Mouse (Mus musculus): ENCODE measurements around the gene Rtl5.
"Not testable (repeated sequence)": the region's sequence is repeated elsewhere in the genome, so short reads cannot be mapped to it uniquely, and the experiment has no call there.

Rtl5 gene

DNA sequence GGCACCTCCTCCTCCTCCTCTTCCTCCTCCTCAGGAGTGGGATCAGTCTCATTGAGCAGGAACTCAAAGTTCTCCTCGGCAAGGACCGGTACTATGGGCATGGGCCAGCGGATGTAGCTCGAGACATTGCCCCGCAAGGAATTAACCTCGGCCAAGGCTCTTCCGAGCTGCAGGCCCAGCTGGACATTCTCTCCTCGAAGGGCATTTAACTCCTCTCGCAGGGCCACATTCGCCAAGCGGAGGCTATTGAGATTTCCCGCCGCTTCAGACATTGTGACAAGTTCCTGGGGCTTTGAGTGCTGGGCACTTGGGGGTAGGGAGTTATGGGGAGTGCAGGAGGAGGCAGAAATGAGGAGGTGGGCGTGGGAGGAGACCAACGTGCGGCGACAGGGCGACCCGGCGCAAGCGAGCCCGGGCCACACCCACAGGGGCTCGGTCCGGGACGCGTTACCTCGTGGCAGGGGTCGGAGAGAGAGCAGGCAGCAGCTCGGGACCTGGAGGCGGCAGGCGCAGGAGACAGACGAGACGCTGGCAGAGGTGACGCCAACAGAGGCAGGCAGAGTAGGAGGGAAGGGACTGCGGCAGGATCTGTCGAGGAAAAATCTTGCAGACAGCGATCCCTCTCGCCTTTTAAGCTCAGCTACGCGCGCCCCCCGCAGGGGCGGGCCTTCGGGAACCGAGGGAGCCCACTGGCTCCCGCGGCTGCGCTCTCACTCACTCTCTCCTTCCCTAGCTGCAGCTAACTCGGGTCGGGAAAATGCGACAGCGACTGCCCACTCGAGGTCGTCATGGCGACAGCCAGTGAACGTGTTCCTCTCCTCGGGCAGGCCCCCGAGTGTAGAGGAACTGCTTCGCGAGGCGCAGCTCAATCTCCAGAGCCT lies at the start of gene Rtl5:
TSS of gene Rtl5 (minus strand) at position 714 of the 881 bp plus-strand sequence.
- CTCF ChIA-PET: no interaction called here

DNA sequence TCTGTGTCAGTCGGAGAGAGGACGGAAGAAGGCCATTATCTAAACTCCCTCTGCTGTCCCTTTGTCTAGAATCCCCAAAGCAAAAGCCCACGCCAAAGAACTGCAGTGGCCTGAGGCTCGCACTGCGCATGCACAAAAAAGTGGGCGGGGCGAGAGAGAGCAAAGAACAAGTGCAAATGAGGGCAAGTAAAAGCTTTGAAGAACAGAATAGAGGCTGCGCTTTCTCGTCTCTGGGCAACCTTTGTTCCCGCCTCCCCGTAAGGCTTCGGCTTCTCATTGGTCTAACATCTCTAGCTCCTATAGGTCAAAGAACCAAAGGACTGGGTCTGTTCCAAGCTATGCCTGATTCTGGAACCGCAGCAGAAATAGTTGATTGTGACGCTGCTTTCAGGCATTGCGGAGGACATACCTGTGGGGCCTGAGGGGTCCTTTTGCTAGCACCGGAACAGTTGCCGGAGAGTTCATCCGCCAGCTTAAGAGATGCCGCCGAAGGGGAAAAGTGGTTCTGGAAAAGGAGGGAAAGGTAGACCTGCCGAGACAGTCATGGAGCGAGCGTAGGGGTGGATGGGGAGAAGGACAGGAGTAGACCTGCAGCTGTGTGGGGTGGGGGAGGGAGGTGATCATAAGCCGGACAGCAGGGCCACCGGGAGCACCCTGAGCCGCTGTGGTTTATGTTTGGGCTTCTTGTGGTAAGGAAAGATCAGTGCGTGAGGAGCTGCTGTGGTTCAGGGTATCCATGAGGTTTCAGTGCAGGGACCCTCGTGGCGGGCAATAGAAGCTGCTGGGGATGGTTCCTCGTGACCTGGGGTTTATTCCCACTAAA lies 48.1 kb upstream of the Rtl5 start, which contains the start of gene Pin4:
TSS of gene Pin4 (plus strand) at position 406 of the 823 bp plus-strand sequence.
- CTCF ChIA-PET: interaction anchor here (0.6 kb wide), 1 partner anchor 11 kb away, joined by 3 read pairs; no protein-coding TSS in a partner anchor

DNA sequence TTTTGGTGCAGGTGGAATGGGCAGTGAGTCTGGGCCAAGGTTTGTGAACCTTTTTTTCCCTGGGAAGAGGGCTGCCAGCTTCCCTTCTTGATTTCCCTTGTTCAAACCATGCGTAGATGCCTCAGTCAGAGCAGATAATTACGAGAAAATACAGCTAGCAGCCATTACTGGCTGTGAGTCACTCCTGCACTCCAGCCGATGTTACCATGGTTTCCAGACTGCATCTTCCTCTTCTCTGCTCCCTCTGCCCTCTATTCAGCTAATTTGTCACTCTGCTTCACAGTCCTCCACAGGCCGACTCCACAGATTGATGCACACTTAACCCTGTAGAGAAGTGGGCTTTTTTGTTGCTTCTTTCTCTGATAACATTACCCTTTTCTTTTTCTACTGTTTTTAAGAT lies 44.6 kb upstream of the Rtl5 start:
- CTCF ChIA-PET: no interaction called here

DNA sequence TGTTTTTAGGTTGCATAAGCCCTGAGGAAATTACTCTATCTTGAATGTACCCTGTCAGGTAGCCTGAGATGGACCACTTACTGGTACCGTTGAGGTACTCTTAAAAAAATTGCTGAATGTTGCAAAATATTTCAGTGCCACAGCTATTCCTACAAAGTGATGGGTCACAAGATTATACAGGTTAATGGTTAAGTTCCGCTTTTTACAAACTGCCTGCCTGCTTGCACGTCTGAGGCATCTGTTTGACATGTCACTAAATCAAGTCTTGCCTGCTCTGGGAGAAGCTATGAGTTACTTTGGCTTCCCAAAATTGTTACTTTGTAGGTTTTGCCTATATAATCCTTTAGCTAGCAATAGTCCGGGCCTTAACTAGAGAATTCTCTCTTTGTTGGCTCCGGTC lies 38.2 kb upstream of the Rtl5 start:
- CTCF ChIA-PET: not testable (repeated sequence)

DNA sequence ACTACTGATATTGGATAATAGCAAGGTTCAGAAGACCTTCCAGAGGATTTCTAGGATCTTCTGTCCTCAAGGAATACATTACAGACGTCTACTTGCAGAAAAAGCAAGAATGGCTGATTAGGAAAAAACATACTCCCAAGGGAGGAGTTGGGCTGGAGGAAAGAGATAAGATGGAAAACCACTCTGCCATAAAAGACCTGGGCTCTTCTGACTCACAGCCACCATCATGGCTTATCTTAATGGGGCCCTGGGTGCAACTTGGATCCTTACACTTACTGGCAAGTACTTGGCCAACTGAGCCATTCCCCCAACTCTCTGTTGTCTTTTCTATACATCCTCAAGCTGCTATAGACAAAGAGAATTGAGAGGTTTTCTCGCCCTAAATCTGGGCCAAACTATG lies 32.7 kb upstream of the Rtl5 start:
- CTCF ChIA-PET: not testable (repeated sequence)

DNA sequence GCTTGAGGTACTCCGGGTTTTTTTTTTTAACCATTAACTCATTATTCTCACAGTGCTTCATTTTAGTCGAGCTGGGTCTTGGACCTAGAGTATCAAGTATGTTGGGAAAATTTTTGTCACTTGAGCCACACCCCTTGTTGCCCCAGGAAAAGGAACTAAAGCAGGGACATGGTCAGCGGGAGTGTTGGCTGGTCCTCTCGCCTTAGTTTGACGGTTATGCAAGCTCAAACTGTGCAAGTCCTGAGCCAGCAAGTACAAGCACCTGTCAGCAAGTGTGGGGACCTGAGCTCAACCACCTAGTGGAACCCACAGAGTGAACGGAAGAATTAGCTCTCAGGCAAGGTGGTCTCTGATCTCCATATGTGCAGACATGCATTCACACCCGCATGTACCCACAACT lies 30.8 kb upstream of the Rtl5 start:
- CTCF ChIA-PET: no interaction called here

DNA sequence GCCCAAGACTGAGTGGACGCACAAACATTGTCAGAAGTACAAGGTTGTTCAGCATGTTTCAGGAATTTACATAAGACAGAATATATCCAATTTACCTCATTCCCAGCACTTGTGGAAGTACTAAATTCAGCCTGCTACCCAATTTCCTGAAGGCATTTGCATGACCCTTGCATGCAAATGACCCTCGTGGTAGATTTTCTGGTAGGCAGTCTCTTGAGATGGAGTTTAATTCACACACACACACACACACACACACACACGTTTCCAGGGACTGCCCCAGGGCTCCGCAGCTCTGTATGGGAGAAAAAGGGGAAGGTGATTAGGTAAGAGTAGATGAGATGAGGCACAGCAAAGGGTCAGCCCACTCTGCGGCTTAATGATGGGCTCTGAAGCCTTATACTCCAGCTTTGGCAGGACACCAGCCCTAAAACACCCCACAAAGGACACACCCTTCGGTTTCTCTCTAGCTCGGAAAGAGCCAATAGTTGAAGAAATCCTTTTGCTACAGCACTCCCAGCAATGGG lies 23.3 kb upstream of the Rtl5 start:
- CTCF ChIA-PET: no interaction called here

DNA sequence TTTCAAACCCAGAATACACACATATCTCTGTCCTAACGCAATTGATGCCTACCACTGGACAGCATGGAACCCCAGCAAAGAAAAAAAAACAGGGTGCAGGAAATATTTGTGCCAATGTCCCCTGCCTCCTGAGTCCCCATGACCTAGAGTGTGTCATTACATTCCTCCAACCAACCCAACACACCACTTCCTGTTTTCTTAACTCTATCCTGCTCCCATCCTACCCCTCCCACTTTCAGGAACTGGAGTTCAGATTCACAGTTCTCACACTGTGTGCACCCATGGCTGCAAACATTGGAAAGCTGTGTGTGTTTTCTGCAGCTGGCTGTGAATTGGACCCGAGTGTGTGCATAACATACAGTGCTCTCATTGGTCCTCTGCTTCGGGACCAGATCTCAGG lies 19.5 kb upstream of the Rtl5 start:
- CTCF ChIA-PET: no interaction called here

DNA sequence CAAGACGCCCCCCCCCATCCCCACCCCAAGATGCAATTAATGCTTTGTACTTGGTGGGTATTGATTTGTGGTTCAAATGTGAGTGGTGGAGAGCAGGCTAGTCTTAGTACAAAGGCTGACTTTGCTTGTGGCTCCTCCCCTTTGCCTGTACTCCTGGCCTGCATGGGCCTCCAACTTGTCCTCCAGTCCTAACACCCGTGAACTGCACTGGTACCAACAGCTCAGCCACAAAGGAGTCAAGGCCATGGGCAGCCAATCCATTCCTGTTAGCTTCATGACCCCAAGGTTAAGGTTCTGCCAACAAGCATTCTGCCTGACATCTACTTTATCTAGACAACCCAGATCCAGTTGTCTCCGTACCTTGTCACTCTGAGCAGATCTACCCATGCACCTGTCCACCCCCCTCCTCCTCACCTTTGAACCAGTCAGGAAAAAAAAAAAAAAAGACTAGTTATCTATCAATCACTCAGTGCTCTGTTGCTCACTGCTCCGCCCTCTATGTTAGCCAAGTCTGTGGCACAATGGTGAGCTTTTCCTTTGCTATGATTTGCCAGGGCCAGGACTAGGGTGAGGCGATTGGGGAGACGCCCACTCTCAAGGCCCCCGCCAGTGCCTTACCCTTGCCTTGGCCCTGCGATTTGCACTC lies 14.8 kb upstream of the Rtl5 start:
- CTCF ChIA-PET: no interaction called here

DNA sequence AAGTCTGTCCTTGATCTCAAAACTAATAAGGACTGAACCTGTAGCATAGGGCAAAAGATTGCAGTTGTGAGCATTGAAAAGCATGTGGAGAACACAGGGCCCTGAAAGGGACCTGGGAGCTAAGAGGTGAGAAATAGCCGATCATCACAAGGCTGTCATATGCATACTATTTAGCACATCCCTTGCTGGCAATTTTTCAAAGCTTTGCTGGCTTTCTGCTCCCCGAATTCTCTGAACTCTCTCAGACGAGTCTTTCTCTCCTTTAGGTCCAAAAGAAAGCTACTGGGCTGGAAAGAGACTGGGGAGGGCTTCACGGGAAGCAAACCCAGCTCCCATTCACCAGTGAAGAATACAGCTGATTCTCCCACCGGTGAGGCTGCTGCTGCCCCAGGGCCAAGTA lies 11.2 kb upstream of the Rtl5 start:
- CTCF ChIA-PET: no interaction called here

DNA sequence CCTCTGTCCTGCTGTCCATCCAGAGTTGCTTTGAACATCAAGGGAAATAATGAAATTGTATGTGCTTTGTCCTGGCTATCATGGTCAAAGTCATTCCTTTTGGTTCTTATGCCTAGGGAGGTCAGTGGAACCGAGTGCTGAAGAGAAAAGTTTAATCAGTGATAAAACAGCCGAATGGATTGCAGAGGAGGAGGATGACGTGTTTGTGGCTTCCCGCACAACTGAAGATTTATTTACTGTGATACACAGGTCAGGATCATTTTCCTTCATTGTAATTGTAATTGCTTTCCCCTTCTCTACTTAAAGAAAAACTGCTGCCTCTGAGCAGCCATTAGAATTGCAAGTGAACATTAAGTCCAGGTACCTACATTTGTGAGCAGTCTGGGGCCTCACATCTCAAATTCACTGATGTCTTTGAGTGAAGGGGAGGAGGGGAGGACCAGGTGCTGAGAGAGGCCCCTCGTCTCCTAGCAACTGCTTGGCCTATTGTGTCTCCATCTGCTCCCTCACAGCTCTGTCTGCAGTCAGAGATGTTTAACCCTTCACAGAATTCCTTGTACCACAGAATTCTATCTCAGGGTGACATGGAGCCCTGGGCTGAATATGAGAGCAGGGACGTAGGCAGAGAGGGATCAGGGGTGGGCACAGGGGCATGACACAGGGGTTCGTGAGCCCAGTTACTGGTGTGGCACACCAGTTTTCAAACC lies 10.6 kb upstream of the Rtl5 start:
- CTCF ChIA-PET: no interaction called here

DNA sequence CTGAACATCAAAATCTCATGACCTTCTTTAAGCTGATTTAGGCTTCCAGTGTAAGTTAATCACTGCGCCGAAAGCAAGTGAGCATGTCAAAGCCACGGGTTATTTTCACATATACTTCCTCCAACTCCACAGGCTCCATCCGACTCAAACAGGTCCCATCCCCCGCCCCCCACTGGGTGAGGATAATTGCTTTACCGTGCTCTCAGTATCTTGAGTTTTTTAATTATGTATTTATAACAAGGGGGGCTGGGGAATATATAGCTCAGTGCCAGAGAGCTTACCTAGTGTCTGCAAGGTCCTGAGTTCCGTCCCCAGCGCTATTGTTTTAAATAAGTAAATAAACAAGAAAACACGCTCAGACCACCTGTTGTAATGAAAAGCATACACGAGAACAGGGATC lies 10.0 kb upstream of the Rtl5 start:
- CTCF ChIA-PET: no interaction called here

DNA sequence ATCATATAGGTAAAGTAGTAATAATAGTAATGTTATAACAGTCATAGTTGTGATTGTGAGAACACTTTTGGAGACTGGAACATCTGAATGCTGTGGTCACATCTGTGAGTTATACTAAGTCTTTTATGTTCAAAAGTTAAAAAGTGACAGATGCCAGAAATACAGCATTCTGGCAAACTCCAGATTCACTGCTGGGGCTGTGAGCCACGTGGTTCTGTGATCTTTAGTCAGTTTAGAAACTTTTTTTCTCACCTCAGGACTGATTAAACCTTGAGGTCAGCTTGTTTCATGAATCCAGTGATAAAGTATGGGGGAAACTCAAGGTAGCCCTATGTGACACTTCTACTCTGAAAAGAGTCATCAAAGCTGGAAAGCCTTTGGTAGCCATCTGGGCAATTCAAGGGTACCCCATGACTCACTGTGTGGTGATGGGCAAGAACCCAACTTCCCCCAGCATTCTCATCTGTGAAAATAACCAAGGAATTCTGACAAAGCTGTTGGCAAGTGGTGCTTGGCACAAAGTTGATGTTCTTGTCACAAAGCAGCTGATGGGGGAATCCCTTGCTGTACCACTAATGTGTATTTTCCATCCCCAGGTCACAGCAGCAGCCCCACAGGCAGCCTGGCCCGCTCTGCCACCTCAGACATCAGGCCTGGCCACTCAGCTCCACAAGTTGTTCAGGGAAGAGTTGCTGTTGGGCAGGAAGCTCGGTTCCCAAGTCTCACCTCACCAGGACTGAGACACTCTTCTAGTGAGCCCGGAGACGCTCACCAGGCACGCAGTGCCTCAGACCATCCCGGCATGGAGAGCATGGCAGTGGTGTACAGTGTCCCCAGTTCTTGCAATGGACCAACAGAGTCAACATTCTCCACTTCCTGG lies 6.0 kb upstream of the Rtl5 start:
- CTCF ChIA-PET: no interaction called here

DNA sequence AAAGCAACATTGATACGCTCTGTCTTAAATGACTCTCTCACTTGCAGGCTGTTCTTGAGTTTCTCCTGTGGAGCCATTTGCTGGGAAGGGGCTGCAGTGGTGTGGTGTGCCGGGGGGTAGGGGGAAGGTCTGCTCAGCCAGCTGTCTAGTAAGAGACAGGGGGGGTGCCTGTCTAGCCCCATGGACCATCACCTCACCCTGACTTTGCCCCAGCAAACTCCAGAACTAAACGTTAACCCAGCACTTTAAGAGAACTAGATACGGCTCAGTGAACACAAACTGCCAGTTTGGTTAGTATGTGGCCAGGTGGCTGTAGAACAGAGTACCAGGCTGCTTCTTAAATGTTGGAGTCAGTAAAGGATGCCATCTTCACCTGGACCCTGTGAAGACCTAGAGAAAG lies 4.1 kb upstream of the Rtl5 start:
- CTCF ChIA-PET: no interaction called here

DNA sequence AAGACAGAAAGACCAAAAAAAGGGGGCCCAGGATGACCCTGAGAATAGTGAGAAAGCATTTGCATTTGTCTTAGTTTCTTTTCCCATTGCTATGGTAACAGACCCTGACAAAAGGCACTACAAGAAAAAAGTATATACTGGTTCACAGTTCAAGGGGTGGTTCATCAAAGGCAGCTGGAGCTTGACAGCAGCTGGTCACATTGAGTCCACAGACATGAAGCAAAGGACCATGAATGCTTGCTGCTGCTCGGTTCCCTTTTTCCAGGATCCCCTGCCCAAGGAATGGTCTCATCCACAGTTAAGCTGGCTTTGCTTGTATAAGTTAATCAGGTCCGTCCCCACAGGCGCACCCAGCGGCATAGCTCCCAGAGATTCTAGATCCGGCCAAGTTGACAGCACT lies 3.3 kb upstream of the Rtl5 start:
- CTCF ChIA-PET: no interaction called here

DNA sequence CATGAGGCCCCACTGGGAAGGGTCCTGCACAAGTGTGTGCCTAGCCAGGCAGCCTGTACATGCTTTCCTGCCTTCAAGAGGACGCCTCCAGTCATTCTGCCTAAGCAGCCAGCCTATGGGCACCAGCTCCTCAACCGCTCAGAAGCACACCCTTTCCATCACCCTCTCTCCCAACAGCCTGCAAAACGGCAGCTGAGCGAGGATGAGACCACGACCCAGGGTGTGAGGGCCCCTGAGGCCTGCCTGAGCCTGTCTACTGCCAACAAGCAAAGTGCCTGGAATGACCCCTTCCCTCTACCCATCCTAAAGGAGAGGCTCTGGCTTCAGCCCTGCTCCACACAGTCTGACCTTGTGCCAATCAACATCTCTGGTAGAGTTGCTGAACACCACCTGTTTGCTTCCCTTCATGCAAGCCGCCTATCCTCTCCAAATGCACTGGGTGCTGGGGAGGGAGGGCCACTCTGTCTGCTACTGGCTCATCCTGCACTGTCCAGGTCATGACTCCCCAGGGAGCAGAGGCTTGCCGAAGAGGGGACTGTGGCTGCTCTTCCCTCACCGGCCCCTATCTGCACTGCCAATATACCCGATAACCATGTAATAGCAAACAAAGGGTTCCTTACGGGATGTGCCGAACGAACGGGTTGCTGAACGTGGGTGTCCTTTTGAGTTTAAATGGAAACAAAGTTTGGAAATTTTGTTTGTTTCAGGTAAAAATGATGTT lies 2.7 kb upstream of the Rtl5 start:
- CTCF ChIA-PET: no interaction called here

DNA sequence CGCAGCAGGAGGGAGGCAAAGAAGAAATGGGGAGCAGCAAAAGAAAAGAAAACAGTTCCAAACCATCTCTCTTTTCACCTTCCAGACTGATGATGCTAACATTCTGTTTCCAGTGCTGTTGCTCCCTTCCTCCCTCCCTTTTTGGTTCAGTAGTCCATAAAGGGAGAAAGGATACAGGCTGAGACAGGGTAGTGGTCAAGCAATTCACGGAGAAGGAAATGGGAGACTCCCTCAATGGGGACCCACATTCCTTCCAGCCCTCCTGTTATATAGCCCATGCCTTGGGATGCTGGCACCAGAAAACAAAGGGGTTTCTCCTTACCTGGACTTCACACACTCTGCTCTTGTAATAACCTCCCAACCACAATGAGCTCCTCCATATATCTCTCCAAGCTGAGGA lies 413 bp upstream of the Rtl5 start:
- CTCF ChIA-PET: no interaction called here

DNA sequence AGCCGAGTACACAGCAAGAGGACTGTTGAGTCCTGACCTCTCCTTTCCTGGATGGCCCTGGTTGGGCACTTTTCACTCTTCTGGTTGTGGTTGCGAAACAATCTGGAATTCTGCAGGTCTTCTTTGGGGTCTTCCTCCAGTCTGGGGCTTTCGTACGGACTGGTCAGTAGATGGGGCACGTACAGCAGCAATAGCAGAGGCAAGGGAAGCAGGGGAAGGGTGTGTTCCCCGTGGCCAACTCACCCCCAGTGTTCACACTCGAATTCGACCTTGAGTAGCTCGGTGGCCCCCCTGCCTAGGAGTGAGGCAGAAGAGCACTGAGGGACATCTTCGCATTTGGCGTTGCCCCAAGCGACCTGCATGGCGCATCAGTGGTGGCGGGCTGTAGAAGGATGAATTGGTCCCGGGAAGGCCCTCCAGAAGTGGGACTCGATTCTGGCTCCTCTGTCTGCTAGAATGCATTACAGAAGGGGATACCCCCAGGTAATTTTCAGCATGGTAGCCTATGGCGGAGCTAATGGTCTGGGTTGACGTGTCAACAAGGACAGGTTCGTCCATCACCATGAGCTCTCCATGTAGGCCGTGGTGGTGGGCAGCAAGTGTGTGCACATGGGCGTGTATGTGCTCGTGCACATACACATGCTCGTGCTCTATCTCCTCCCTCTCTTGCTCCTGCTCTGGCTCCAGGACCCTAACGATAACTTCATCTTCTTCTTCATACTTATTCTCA lies 2.1 kb downstream of the Rtl5 start:
- CTCF ChIA-PET: no interaction called here

DNA sequence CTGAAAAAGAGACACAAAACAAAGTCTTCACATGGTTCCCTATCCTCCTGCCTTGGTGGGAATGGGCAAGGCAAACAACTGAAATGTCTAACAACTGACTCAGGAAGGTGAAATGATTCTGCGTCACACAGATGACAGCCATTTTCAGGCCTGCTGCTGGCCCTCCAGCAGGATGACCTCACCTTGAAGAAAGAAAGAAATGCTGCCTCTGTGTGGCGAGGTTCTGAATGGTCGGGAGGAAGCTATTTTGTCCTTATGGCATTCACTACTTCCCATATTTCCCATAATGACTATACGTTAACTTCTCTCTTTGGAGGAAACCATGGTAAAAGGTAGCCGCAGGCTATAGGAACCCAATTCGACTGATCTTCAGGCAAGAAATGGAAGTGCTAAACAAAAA lies 4.0 kb downstream of the Rtl5 start:
- CTCF ChIA-PET: interaction anchor here (0.6 kb wide), 1 partner anchor 85 kb away, joined by 4 read pairs; no protein-coding TSS in a partner anchor

All from spleen, embryonic (tissue).